Mouse (Mus musculus): ENCODE results near the gene Zfp981. TPM values are rescaled to one million over a fixed set of nuclear protein-coding genes. Genes with fewer than 3 reads are reported as not detected.
"Not testable (repeated sequence)": the region's sequence is repeated elsewhere in the genome, so short reads cannot be mapped to it uniquely, and the experiment has no call there.

The Zfp981 gene
- polyA plus RNA-seq, 1 experiment from 2014 or later: not detected

DNA sequence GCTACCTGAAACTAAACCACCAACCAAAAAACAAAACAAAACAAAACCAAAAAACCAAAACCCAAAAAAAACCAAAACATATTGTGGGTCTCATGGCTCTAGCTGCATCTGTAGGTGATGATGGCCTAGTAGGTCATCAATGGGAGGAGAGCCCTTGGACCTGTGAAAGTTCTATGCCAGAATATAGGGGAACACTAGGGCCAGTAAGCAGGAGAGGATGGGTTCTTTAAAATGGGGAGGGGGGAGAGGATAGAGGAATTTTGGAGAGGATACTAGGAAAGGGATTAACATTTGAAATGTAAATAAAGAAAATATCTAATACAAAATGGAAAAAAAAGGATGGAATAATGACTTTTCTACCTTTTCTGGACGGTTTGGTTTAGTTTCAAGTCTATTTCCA lies 14.6 kb downstream of the Zfp981 start:
- H3K27ac ChIP-seq (ENCODE audit: low read length): no peak overlapping the region
- ATAC-seq (no peak), DNase-seq (ENCODE audit: low spot score) (no peak)
- no peaks in the 10 kb centered on the region for H3K27me3 ChIP-seq (replicated peaks; ENCODE audit: insufficient read depth, low read length)
- H3K4me2 ChIP-seq (replicated peaks; ENCODE audit: low read depth, low read length): no peak overlapping the region
- peaks cover 34% of the 10 kb centered on the region for H3K9me3 ChIP-seq (ENCODE audit: low read length)
- no peak overlapping the region for H3K4me3 ChIP-seq (ENCODE audit: low read depth, low read length)
- TF ChIP-seq CTCF (IDR thresholded peaks at IDR 0.05) (no peak), EP300 (IDR thresholded peaks at IDR 0.05) (no peak)
- no peak overlapping the region for H3K9ac ChIP-seq (replicated peaks; ENCODE audit: low read depth)
- no peaks in the 10 kb centered on the region for H3K36me3 ChIP-seq (ENCODE audit: insufficient read depth, low read length)
- no peaks in the 10 kb centered on the region for H3K4me1 ChIP-seq (ENCODE audit: insufficient read depth, low read depth, low read length)
- WGBS: 47% methylated on average over 1 of the region's 1 CpGs

DNA sequence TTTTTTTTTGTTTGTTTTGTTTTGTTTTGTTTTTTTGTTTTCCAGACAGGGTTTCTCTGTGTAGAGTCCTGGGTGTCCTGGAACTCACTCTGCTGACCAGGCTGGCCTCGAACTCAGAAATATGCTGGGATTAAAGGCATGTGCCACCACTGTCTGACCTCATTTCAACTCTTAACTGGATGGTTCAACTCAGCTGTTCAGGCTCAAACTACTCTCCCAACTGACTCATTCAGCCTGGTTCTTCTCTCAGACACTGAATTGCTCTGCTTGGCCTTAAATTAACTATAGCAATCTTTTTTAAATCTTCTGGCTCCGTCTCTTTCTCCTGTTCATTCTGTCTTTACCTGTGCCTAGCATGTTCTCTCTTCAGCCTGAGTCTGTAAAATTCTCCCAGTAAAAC lies 15.3 kb downstream of the Zfp981 start:
- not testable (repeated sequence) for H3K36me3 ChIP-seq (ENCODE audit: insufficient read depth, low read length); DNase-seq (ENCODE audit: low spot score); H3K27ac ChIP-seq (ENCODE audit: low read length); H3K4me2 ChIP-seq (replicated peaks; ENCODE audit: low read depth, low read length); H3K9ac ChIP-seq (replicated peaks; ENCODE audit: low read depth); H3K4me1 ChIP-seq (ENCODE audit: insufficient read depth, low read depth, low read length); H3K4me3 ChIP-seq (ENCODE audit: low read depth, low read length); ATAC-seq; H3K27me3 ChIP-seq (replicated peaks; ENCODE audit: insufficient read depth, low read length)
- 49% methylated on average over 2 of the region's 2 CpGs for WGBS
- H3K9me3 ChIP-seq (ENCODE audit: low read length): peaks cover 33% of the 10 kb centered on the region

DNA sequence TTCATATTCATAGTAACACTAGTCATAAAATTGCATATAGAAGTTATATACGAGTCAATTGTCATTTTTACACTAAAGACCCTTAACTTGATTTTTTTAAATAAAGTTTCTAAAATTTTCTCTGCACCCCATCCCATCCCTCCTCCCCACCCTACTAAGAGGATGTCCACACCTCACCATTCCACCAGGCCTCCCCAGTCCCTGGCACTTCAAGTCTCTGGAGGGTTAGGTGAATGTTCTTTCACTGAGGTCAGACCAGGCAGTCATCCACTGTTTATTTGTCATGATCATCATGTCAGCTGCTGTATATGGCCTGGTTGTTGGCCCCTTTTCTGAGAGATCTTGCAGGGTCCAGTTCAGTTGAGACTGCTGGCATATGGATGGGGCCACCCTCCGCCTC lies 18.9 kb downstream of the Zfp981 start:
- H3K36me3 ChIP-seq (ENCODE audit: insufficient read depth, low read length): no peaks in the 10 kb centered on the region
- H3K9me3 ChIP-seq (ENCODE audit: low read length): peaks cover 56% of the 10 kb centered on the region
- H3K4me3 ChIP-seq (ENCODE audit: low read depth, low read length): no peak overlapping the region
- 73% methylated on average over 2 of the region's 2 CpGs for WGBS
- H3K9ac ChIP-seq (replicated peaks; ENCODE audit: low read depth): no peak overlapping the region
- DNase-seq (ENCODE audit: low spot score): no peak
- no peak for ATAC-seq
- no peak overlapping the region for H3K4me2 ChIP-seq (replicated peaks; ENCODE audit: low read depth, low read length)
- H3K27me3 ChIP-seq (replicated peaks; ENCODE audit: insufficient read depth, low read length): no peaks in the 10 kb centered on the region
- TF ChIP-seq EP300 (IDR thresholded peaks at IDR 0.05) (no peak), CTCF (IDR thresholded peaks at IDR 0.05) (no peak)
- no peak overlapping the region for H3K27ac ChIP-seq (ENCODE audit: low read length)
- no peaks in the 10 kb centered on the region for H3K4me1 ChIP-seq (ENCODE audit: insufficient read depth, low read depth, low read length)

DNA sequence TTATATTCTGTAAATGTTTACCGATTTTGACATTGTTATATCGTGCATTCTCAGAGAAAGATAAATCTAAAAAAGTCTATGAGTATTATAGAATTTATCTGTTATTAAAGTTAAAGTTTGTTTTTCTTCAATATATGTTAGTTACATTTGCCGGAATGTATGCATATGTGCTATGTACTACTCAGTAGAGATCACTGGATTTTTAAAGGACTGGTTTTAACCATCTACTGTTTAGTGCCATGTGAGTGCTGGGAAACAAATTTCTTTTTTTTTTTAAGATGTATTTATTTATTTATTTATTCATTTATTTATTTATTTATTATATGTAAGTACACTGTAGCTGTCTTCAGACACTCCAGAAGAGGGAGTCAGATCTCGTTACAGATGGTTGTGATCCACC lies 32.7 kb downstream of the Zfp981 start:
- no peaks in the 10 kb centered on the region for H3K27me3 ChIP-seq (replicated peaks; ENCODE audit: insufficient read depth, low read length)
- WGBS: 80% methylated on average over 4 of the region's 4 CpGs
- H3K9ac ChIP-seq (replicated peaks; ENCODE audit: low read depth): no peak overlapping the region
- no peak for DNase-seq (ENCODE audit: low spot score)
- no peak for ATAC-seq
- H3K36me3 ChIP-seq (ENCODE audit: insufficient read depth, low read length): no peaks in the 10 kb centered on the region
- no peak overlapping the region for H3K27ac ChIP-seq (ENCODE audit: low read length)
- no peak overlapping the region for H3K4me2 ChIP-seq (replicated peaks; ENCODE audit: low read depth, low read length)
- H3K9me3 ChIP-seq (ENCODE audit: low read length): peaks cover 39% of the 10 kb centered on the region
- H3K4me3 ChIP-seq (ENCODE audit: low read depth, low read length): no peak overlapping the region
- no peaks in the 10 kb centered on the region for H3K4me1 ChIP-seq (ENCODE audit: insufficient read depth, low read depth, low read length)
- no peak for TF ChIP-seq CTCF (IDR thresholded peaks at IDR 0.05)
- TF ChIP-seq EP300 (IDR thresholded peaks at IDR 0.05): no peak

DNA sequence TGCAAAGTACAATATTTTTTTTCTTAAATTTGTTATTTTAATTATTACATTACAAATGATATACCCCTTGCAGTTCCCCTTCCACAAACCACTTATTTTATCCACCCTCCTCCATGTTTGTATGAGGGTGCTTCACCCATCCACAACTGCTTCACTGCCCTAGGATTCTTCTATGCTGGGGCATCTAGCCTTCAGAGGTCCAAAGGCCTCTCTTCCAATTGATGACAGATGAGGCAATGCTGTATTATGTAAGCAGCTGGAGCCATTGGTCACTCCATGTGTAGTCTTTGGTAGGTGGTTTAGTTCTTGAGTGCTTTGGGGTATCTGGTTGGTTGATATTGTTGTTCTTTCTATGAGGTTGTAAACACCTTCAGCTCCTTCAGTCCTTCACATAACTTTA lies 34.1 kb downstream of the Zfp981 start:
- no peak overlapping the region for H3K4me3 ChIP-seq (ENCODE audit: low read depth, low read length)
- H3K36me3 ChIP-seq (ENCODE audit: insufficient read depth, low read length): no peaks in the 10 kb centered on the region
- H3K27me3 ChIP-seq (replicated peaks; ENCODE audit: insufficient read depth, low read length): no peaks in the 10 kb centered on the region
- H3K4me1 ChIP-seq (ENCODE audit: insufficient read depth, low read depth, low read length): no peaks in the 10 kb centered on the region
- peaks cover 37% of the 10 kb centered on the region for H3K9me3 ChIP-seq (ENCODE audit: low read length)
- no peak for DNase-seq (ENCODE audit: low spot score)
- H3K27ac ChIP-seq (ENCODE audit: low read length): no peak overlapping the region
- H3K4me2 ChIP-seq (replicated peaks; ENCODE audit: low read depth, low read length): no peak overlapping the region
- TF ChIP-seq CTCF (IDR thresholded peaks at IDR 0.05) (no peak), EP300 (IDR thresholded peaks at IDR 0.05) (no peak)
- no peak overlapping the region for H3K9ac ChIP-seq (replicated peaks; ENCODE audit: low read depth)
- ATAC-seq: peak; percentile 30; the same call in 1 of the 2 replicates

DNA sequence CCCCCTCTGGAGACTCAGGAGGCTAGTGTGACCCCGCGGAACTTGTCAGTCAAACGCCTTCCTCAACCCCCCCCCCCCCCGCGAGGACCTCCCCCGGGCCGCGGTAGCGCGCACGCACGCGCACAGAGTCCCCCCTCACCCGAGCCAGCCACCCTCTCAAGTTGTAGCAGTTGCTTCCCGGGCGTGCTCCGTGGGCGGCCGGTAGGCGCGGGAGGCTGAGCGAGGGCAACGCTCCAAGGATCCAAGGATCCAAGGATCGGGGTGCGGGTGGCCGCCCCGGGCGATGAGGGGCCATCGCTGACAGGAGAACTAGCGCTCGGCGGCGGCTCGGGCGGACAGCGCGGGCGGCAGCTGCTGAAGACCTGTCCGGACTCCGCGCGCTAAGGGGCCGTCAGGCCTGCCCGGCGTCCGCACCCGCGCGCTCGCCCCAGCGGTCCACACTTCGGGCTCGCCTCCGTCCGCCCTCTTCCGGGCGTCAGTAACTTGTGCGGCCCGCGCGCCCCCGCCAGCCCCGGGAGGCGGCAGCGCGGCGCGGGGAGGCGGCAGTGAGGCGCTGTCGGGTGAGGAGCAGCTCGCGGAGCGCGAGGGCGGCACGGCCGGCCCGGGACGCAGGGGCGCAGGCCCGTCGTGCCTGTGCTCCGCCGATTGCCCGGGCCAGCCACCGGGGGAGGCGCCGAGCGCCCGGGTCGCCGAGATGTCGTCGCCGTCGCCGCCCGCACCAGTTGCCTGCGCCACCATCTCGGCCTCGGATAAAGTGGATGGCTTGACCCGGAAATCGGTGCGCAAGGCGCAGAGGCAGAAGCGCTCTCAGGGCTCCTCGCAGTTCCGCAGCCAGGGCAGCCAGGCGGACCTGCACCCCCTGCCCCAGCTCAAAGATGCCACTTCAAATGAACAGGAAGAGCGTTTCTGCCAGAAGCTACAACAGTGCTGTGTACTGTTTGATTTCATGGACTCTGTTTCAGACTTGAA lies 78.4 kb downstream of the Zfp981 start:
- H3K27ac ChIP-seq (ENCODE audit: low read length); H3K27me3 ChIP-seq (replicated peaks; ENCODE audit: insufficient read depth, low read length); DNase-seq (ENCODE audit: low spot score); H3K36me3 ChIP-seq (ENCODE audit: insufficient read depth, low read length); H3K4me3 ChIP-seq (ENCODE audit: low read depth, low read length); H3K4me1 ChIP-seq (ENCODE audit: insufficient read depth, low read depth, low read length); H3K9ac ChIP-seq (replicated peaks; ENCODE audit: low read depth); H3K9me3 ChIP-seq (ENCODE audit: low read length); H3K4me2 ChIP-seq (replicated peaks; ENCODE audit: low read depth, low read length): not testable (repeated sequence)
- WGBS: 2% methylated on average over 11 of the region's 111 CpGs
- ATAC-seq: peak; percentile 30; the same call in 1 of the 2 replicates

Other genes with a start within 250 kb of the Zfp981 start
- 0.84 and 1.1 TPM in 2 replicates for gene Zfp992, start 53.0 kb upstream of the Zfp981 start, polyA plus RNA-seq (2015; fragmentation: Nextera tagmentation; extraction: Ambion mirVana)
- gene Zfp993, start 108.9 kb downstream of the Zfp981 start, polyA plus RNA-seq (2015; fragmentation: Nextera tagmentation; extraction: Ambion mirVana): 0.41 and 0.86 TPM in 2 replicates